Mouse (Mus musculus) central nervous system, embryonic 11.5 days (tissue): ENCODE measurements around the gene Wnt16. TPM values are rescaled to one million over a fixed set of nuclear protein-coding genes. Genes with fewer than 3 reads are reported as not detected.

ENCODE experiments used
- polyA plus RNA-seq: library from polyadenylated mRNA; depleted of rRNA; stranded (reverse); fragments of >200 nt; gene quantifications from 2 replicates; pipeline ENCODE4 v1.2.3, GENCODE M21; 2012; rRNA removed

Gene Wnt16
- polyA plus RNA-seq = 0.53 and 1.8 TPM in 2 replicates

GRCm38 (mm10) chr6:22288004-22288736 is at the start of gene Wnt16:
Gene Wnt16, plus strand, starts transcription at chr6:22288227.

Other genes starting within 250 kb of the Wnt16 start
- gene Fam3c, start 68.0 kb downstream of the Wnt16 start, polyA plus RNA-seq = 14.0 and 14.5 TPM in 2 replicates